Mouse (Mus musculus) embryo, embryonic 9.5 days (tissue): Measurements from ENCODE around the gene 3300002I08Rik.
"Not testable (repeated sequence)": the region's sequence is repeated elsewhere in the genome, so short reads cannot be mapped to it uniquely, and the experiment has no call there.

Experiments used
- DNase-seq: peaks from one replicate; pipeline ENCODE4 v3.0.0-alpha.2; 2017; ENCODE audit errors: extremely low spot score

The 3300002I08Rik gene

DNA sequence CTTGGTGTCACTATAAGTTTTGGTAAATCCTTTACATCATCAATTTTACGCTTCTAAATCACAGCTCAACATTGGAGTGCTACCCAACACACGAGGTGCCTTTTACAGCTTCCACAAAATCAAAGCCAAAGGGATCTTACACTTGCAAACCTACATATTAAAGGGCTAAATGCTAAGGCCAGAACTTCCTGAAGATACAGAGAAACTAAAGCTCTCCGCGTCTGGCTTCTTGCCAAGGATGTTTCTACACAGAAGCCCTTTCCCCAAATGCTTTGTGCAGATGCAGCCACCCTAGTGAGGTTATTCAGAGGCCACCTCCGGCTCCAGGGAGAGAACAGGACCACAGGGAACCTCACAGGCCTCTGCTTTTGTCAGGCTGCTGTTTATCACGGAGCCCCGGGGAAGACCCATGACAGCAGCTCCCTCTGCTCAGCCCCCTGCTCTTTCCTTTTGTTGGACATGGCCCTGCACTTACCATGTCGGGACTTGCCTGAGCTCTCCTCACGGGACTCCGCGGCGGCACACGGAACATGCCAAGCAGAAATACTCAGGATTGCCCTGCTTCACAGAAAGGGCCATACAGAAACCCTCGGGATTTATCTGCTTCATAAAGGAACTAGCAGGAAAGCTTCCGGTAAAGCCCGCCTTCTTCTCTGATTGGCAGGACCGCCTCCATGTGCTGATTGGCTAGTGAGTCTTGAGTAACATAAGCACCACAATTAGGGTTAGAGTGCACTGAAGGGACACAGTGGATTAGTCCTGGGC, at the start of gene 3300002I08Rik:
TSS of gene 3300002I08Rik (minus strand) at position 653 of the 765 bp plus-strand sequence.
- DNase-seq = peak; percentile 83

GRCm38 (mm10) chr2:150412146-150412545, 49.6 kb upstream of the 3300002I08Rik start:
- DNase-seq = not testable (repeated sequence)

DNA sequence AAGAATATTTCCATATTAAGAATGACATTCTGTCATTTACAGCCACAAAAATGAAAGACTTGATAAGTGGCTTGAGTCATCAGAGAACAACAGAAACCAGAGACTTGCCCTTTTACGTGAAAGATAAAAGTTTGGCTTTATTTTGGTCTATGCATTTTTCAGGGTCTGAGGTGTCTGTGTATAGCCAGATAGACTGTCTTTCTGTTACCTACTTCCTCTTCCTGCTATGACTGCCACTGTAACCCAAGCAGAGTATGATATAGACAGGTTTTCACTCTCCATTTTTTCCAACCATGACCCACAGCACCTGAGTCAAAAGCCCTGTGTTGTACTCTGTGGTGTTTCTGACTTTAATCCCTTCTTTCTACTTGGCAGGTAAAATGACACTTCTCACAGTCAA, 27.6 kb upstream of the 3300002I08Rik start:
- no peak for DNase-seq

DNA sequence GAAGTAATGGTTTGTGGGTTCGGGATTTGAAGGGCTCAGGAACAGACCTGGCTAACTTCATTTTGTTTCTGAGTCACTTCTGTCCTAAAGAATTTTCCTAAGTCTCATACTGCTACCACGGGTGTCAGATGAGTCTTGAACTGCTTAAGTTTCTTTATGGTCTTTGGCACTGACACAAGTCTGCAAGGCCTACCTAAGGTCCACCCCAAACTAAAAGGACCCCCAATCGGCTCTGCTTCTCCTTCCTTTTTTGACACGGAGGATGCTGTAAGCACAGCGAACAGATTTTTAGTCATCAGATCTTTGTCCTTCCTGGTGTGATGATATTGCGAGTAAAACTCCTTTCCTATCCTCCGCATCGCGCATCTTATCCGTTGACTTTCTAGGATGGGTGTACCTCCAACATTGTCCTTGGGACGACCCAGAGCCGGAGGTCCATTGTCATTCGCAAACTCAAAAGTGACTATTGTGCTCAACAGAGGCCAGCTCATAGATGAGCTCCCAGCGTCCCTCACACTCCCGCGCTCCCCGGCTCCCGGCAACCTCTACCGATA, 23.1 kb upstream of the 3300002I08Rik start:
- DNase-seq = not testable (repeated sequence)

DNA sequence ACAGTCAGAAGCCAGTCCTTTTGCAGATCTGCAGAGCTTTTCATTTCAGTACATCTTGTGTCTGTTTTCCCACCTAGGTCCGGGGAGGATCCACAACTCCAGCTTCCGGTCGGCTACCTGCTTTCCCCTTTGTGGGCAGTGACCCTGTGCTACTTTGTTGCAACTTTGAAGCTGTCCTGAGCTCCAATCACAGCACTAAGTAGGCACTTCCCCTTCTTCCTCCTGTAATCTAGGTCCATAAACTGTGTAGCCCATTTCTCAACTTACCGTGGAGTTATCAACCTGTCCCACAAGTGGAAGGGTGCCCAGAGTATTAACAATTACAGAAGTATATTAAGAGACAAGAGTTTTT, 289 bp upstream of the 3300002I08Rik start:
- no peak for DNase-seq

GRCm38 (mm10) chr2:150357136-150357535, 5.4 kb downstream of the 3300002I08Rik start:
- not testable (repeated sequence) for DNase-seq

GRCm38 (mm10) chr2:150323402-150323801, 39.2 kb downstream of the 3300002I08Rik start, which contains the start of gene Gm10130:
TSS of gene Gm10130 (plus strand) at chr2:150323702.
- no peak for DNase-seq

DNA sequence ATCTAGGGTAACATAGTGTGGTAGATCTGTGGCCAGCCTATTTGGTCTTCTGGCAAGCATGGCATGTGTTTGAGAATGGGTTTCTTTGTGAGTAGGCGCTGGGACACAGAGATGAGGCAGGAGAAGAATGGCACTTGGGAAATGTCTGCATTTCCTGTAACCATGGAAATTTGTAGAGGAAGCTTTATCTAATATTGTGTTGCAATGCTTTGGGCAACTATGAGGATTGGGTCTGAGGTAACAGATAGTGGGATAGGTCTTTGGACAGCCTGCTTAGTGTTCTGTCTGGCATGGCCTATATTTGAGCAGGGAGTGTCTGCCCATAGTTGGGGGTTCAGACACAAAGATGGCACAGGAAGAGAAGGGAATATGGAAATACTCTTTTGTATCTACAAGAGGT, 43.6 kb downstream of the 3300002I08Rik start:
- DNase-seq = no peak

DNA sequence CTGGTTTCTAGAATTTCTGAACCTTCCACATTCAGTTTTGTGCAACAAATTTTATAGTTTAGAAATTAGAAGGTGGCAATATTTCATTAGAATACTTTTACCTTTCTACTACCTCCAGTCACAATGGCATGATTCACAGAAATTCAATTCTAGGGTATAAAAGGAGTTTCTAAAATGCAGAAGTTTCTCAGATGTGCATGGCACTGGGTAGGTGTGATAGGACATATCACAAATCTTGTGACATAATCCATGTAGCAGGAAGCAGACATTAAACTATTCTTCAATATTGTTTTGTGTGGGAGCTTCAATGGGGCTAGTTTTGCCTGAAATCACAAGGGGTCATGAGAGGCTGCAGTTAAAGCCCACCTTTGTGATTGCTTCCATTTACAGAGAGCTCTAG, 46.4 kb downstream of the 3300002I08Rik start:
- no peak for DNase-seq

- DNase-seq = peak; percentile 87
These were observed 51.3 kb downstream of the 3300002I08Rik start for GRCm38 (mm10) chr2:150310952-150311884.

DNA sequence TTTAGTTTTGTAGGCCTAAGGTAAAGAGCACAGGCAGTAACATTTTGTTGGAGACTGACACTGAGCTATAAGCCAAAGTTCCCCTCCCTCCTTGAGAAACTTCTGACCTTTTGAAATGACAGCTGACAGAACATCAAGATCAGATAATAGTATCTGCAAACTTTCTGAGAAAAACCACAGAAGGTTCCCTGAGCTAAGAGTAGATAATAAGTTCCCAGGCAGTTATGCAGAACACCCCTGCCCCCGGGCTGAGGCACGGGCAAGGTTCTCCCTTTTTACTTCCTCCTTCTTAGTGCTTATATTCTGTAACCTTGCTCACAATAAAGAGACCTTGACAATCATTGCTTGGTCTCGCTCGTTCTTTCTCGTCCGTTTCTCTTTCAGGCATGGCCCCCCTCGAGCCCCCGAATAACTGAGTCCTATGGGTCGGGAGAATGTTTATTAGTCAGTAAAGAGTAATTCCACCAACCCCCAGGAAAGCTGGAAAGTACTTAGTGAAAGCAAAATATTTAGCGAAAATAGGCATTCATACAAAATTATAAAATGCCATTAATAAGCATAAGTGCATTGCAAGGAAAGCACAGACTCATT, 55.3 kb downstream of the 3300002I08Rik start:
- DNase-seq = no peak

DNA sequence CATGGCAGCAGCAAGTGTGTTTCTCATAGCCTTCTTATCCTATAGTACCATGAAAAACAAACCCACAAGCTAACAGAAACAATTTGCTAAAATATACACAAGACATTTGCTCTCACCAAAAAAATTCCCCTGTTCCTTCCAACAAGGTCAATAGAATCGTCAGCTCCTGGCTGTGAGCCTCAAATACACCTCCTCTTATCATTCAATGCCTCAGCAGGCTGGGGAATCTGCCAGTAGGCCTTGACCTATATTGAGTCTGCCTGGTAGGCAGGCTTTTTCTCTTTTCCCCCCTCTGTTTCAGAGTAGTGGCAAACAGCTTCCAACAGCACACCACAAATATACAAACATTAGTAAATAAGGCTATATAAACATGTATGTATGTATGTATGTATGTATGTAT, 63.5 kb downstream of the 3300002I08Rik start:
- DNase-seq = no peak

DNA sequence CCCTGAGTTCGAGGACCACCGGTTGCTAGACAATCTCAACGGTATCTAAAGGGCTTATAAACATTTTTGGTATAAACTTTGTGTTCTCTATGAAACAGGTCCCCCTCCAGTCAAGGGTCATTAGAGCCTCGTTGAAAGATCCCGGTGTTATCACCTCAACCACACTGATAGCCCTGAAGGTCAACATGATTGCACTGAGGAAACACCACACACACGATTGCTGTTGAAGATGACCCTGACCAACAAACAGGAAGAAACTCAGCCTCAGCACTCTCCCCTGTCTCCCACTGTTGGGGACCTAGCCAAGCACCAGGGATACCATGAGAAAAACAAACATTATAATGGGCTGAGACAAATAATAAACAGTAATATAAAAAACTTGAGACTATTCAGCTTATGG, 68.9 kb downstream of the 3300002I08Rik start:
- DNase-seq = no peak
